11 mouse cellular contexts compared by ENCODE assay signal in genomic region chr5:43561639-43562252, GRCm38 (mm10). TPM values are rescaled to one million over a fixed set of nuclear protein-coding genes. Genes with fewer than 3 reads are reported as not detected.
DNase-seq lines count a peak whose midpoint lies in the region.
"Had no signal": no experiment of that assay in that cellular context is flagged by ENCODE, and none has a peak within 500 bp of the region (broad histone marks: within the 10 kb centered on the region; RNA-seq: fewer than 3 reads in every experiment).

No protein-coding gene starts in this region.

- peak; percentile 30 to 52 for DNase-seq in heart, adult 18-20 months
- DNase-seq in heart, postnatal 4 days: no peak
- DNase-seq in right cerebral cortex, postnatal 36 days (ENCODE audit: low spot score in 2 of 2): peak; percentile 7 to 26
- DNase-seq in right cerebral cortex, postnatal 14 days: no peak
- peak; percentile 41 for DNase-seq in kidney, postnatal 14 days
- no peak for DNase-seq in retina, postnatal 1 day
- no peak for DNase-seq in c-Kit-positive CD71-positive TER-119-positive erythroid progenitor cells, embryonic 14.5 days (ENCODE audit: low spot score)
- no peak for DNase-seq in thymus, postnatal 10 days (ENCODE audit: low spot score in 2 of 2)
- DNase-seq: cerebellum, postnatal 25 days; midbrain, embryonic 14.5 days had no signal

RNA-seq across cellular contexts. Expression of gene C1qtnf7, which starts 46.4 kb away (rescaled TPM):
- total RNA-seq in heart, adult 18-20 months (2021): 1 to 10 TPM; 3.8 to 5.7 TPM
- 1 to 10 TPM; 8.1 to 9.8 TPM for total RNA-seq in heart, postnatal 4 days (2021)
- total RNA-seq: neutrophil, adult 5-6 weeks had no signal

Comparison
In these comparisons a context has a peak if more than half of its experiments do, and no peak if none do; other contexts are left out.
1. DNase-seq: peak in heart, adult 18-20 months (2 of 2), right cerebral cortex, postnatal 36 days (2 of 2) and kidney, postnatal 14 days (single experiment); none in heart, postnatal 4 days (single experiment), right cerebral cortex, postnatal 14 days (single experiment), retina, postnatal 1 day (single experiment), c-Kit-positive CD71-positive TER-119-positive erythroid progenitor cells, embryonic 14.5 days (single experiment) and thymus, postnatal 10 days (0 of 2).